Mouse (Mus musculus): ENCODE measurements around the gene Syndig1l. TPM values are rescaled to one million over a fixed set of nuclear protein-coding genes. Genes with fewer than 3 reads are reported as not detected.

Gene Syndig1l
- polyA plus RNA-seq, 1 experiment: 2.4 TPM

- Histone ChIP-seq H3K4me1 (ENCODE audit: control insufficient read depth, insufficient read depth, low read length) (no peaks in the 10 kb centered on the region), H3K27ac (ENCODE audit: control insufficient read depth, insufficient read depth, low read depth, low read length, poor library complexity) (no peak overlapping the region), H3K4me3 (replicated peaks; ENCODE audit: control insufficient read depth, low read depth, low read length) (no peak overlapping the region)
- no peak for TF ChIP-seq CTCF (IDR thresholded peaks at IDR 0.05; ENCODE audit: control insufficient read depth, insufficient read depth, low read length)
- TF ChIP-seq POLR2A (IDR thresholded peaks at IDR 0.05; ENCODE audit: borderline replicate concordance, control insufficient read depth, low read depth, low read length): no peak
- 62% methylated on average over 4 of the region's 4 CpGs for WGBS
Measured at GRCm38 (mm10) chr12:84726391-84726790, 27.8 kb upstream of the Syndig1l start.

- WGBS: 74% methylated on average over 9 of the region's 9 CpGs
- no peak overlapping the region for H3K4me3 ChIP-seq (replicated peaks; ENCODE audit: control insufficient read depth, low read depth, low read length)
- no peak overlapping the region for H3K27ac ChIP-seq (ENCODE audit: control insufficient read depth, insufficient read depth, low read depth, low read length, poor library complexity)
- TF ChIP-seq CTCF (IDR thresholded peaks at IDR 0.05; ENCODE audit: control insufficient read depth, insufficient read depth, low read length): no peak
- no peak for TF ChIP-seq POLR2A (IDR thresholded peaks at IDR 0.05; ENCODE audit: borderline replicate concordance, control insufficient read depth, low read depth, low read length)
- no peaks in the 10 kb centered on the region for H3K4me1 ChIP-seq (ENCODE audit: control insufficient read depth, insufficient read depth, low read length)
Measured at GRCm38 (mm10) chr12:84718462-84719244, 20.0 kb upstream of the Syndig1l start.

- Histone ChIP-seq H3K27ac (ENCODE audit: control insufficient read depth, insufficient read depth, low read depth, low read length, poor library complexity) (no peak overlapping the region), H3K4me3 (replicated peaks; ENCODE audit: control insufficient read depth, low read depth, low read length) (no peak overlapping the region), H3K4me1 (ENCODE audit: control insufficient read depth, insufficient read depth, low read length) (no peaks in the 10 kb centered on the region; the same call in 1 of the 2 replicates)
- WGBS: 70% methylated on average over 6 of the region's 6 CpGs
- TF ChIP-seq POLR2A (IDR thresholded peaks at IDR 0.05; ENCODE audit: borderline replicate concordance, control insufficient read depth, low read depth, low read length): no peak
- TF ChIP-seq CTCF (IDR thresholded peaks at IDR 0.05; ENCODE audit: control insufficient read depth, insufficient read depth, low read length): no peak
Measured at GRCm38 (mm10) chr12:84714578-84714977, 15.9 kb upstream of the Syndig1l start.

GRCm38 (mm10) chr12:84709842-84710439 is 11.3 kb upstream of the Syndig1l start:
- no peaks in the 10 kb centered on the region; the same call in 1 of the 2 replicates for H3K4me1 ChIP-seq (ENCODE audit: control insufficient read depth, insufficient read depth, low read length)
- TF ChIP-seq POLR2A (IDR thresholded peaks at IDR 0.05; ENCODE audit: borderline replicate concordance, control insufficient read depth, low read depth, low read length) (no peak), CTCF (IDR thresholded peaks at IDR 0.05; ENCODE audit: control insufficient read depth, insufficient read depth, low read length) (no peak)
- 16% methylated on average over 14 of the region's 14 CpGs for WGBS
- H3K27ac ChIP-seq (ENCODE audit: control insufficient read depth, insufficient read depth, low read depth, low read length, poor library complexity): no peak overlapping the region
- no peak overlapping the region for H3K4me3 ChIP-seq (replicated peaks; ENCODE audit: control insufficient read depth, low read depth, low read length)

GRCm38 (mm10) chr12:84707804-84708203 is 9.2 kb upstream of the Syndig1l start:
- Histone ChIP-seq H3K4me3 (replicated peaks; ENCODE audit: control insufficient read depth, low read depth, low read length) (no peak overlapping the region), H3K4me1 (ENCODE audit: control insufficient read depth, insufficient read depth, low read length) (no peaks in the 10 kb centered on the region; the same call in 1 of the 2 replicates), H3K27ac (ENCODE audit: control insufficient read depth, insufficient read depth, low read depth, low read length, poor library complexity) (no peak overlapping the region; the same call in 1 of the 2 replicates)
- TF ChIP-seq CTCF (IDR thresholded peaks at IDR 0.05; ENCODE audit: control insufficient read depth, insufficient read depth, low read length) (no peak), POLR2A (IDR thresholded peaks at IDR 0.05; ENCODE audit: borderline replicate concordance, control insufficient read depth, low read depth, low read length) (no peak)
- 90% methylated on average over 4 of the region's 4 CpGs for WGBS

GRCm38 (mm10) chr12:84706886-84707285 is 8.3 kb upstream of the Syndig1l start:
- H3K27ac ChIP-seq (ENCODE audit: control insufficient read depth, insufficient read depth, low read depth, low read length, poor library complexity): no peak overlapping the region

GRCm38 (mm10) chr12:84702586-84702985 is 4.0 kb upstream of the Syndig1l start:
- no peak for TF ChIP-seq CTCF (IDR thresholded peaks at IDR 0.05; ENCODE audit: control insufficient read depth, insufficient read depth, low read length)
- TF ChIP-seq POLR2A (IDR thresholded peaks at IDR 0.05; ENCODE audit: borderline replicate concordance, control insufficient read depth, low read depth, low read length): no peak
- 73% methylated on average over 7 of the region's 7 CpGs for WGBS

More at GRCm38 (mm10) chr12:84706886-84707285, 8.3 kb upstream of the Syndig1l start:
- WGBS: 74% methylated on average over 4 of the region's 4 CpGs
- Histone ChIP-seq H3K4me3 (replicated peaks; ENCODE audit: control insufficient read depth, low read depth, low read length) (no peak overlapping the region), H3K4me1 (ENCODE audit: control insufficient read depth, insufficient read depth, low read length) (no peaks in the 10 kb centered on the region; the same call in 1 of the 2 replicates)
- TF ChIP-seq POLR2A (IDR thresholded peaks at IDR 0.05; ENCODE audit: borderline replicate concordance, control insufficient read depth, low read depth, low read length): no peak
- no peak for TF ChIP-seq CTCF (IDR thresholded peaks at IDR 0.05; ENCODE audit: control insufficient read depth, insufficient read depth, low read length)

GRCm38 (mm10) chr12:84692141-84692540 is 6.5 kb downstream of the Syndig1l start:
- Histone ChIP-seq H3K4me1 (ENCODE audit: control insufficient read depth, insufficient read depth, low read length) (peaks cover 2% of the 10 kb centered on the region; the same call in 1 of the 2 replicates), H3K27ac (ENCODE audit: control insufficient read depth, insufficient read depth, low read depth, low read length, poor library complexity) (no peak overlapping the region), H3K4me3 (replicated peaks; ENCODE audit: control insufficient read depth, low read depth, low read length) (no peak overlapping the region)
- 36% methylated on average over 6 of the region's 6 CpGs for WGBS
- no peak for TF ChIP-seq POLR2A (IDR thresholded peaks at IDR 0.05; ENCODE audit: borderline replicate concordance, control insufficient read depth, low read depth, low read length)
- no peak for TF ChIP-seq CTCF (IDR thresholded peaks at IDR 0.05; ENCODE audit: control insufficient read depth, insufficient read depth, low read length)

More at GRCm38 (mm10) chr12:84702586-84702985, 4.0 kb upstream of the Syndig1l start:
- Histone ChIP-seq H3K4me3 (replicated peaks; ENCODE audit: control insufficient read depth, low read depth, low read length) (no peak overlapping the region), H3K27ac (ENCODE audit: control insufficient read depth, insufficient read depth, low read depth, low read length, poor library complexity) (no peak overlapping the region), H3K4me1 (ENCODE audit: control insufficient read depth, insufficient read depth, low read length) (no peaks in the 10 kb centered on the region; the same call in 1 of the 2 replicates)
